Mouse (Mus musculus) liver, adult 2 months (tissue): ENCODE data around the gene Ptcd2.

Source experiments
- CTCF ChIP-seq: fragments of 200-500 bp; IDR thresholded peaks from 2 replicates; pipeline ENCODE4 v1.5.1; 2011; ENCODE audit warnings: low read depth, low read length, control low read depth
- POLR2A ChIP-seq: fragments of 200-500 bp; IDR thresholded peaks from 2 replicates; pipeline ENCODE4 v1.6.1; 2011; ENCODE audit warnings: low read length, control low read depth; ENCODE audit not compliant: insufficient read depth; ENCODE audit errors: extremely low read depth

DNA sequence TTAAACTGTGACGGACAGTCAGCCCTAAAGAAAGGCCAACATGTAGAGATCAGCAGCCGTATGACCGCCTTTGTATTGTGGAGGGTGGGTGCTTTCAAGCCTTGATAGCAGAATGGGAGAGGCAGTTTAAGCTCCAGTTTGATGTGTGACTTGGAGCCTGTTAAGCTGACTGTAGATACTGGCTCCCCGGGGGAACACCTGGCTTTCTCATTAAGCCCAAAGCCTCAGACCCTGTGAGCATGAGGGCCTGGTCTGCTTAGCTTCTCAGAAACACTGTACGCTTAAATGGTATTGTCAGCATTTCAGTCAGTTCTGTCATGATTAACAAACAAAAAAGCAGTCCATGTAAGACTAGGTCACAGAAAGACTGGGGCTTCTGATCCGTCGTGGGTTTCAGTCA lies 29.2 kb upstream of the Ptcd2 start:
- TF ChIP-seq POLR2A (no peak), CTCF (no peak)
